Mouse (Mus musculus): Measurements from ENCODE around the gene Polg2. TPM values are rescaled to one million over a fixed set of nuclear protein-coding genes. Genes with fewer than 3 reads are reported as not detected.
"Not testable (repeated sequence)": the region's sequence is repeated elsewhere in the genome, so short reads cannot be mapped to it uniquely, and the experiment has no call there.

The Polg2 gene
- total and polyA plus RNA-seq, 2 experiments from 2014 or later = 10.0 to 10.5 TPM

DNA sequence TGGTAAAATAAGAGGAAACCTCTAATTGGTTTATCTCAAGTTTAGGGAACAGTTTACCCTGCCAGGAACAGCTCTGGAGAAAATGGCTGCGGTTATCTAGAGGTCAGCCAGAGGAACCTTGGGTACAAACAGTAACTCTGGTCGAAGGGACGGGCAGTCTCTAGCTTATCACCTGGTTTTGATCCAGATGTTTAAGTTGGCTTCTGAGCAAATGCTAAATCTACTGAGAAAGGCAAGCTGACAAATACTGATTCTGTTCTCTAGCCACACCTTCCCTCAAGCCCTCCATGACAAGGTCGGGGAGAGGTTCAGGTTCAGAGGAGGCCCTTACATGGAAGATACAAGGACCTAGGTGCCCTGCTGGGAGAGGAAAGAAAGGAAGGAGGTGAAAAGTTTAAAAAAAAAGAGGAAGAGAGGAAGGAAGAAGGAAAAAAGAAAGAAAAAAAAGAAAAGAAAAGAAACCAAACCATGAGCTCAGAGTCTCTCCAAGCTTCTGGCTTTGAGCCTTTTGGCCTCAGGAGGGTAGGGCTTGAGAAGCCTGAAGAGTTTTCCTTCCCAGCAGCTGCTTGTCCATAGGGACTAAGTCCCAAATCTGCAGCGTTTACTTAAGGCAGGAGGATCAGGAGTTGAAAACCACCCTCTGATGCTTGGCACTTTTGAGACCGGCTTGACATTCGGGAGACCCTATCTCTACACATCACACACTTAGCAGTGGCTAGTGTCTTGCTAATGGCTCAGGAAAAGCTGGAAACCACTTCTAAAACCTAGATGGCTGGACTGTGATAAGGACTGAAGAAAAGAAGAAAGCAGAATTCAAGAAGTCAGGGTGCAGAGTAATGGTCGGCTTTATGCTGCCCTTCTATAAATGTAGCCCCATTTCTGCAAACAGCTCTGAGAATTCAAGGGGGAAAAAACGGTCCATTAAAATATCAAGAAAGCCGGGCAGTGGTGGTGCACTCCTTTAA lies 50.7 kb downstream of the Polg2 start:
- ATAC-seq (no peak), DNase-seq (no peak)
- Histone ChIP-seq H3K36me3 (ENCODE audit: insufficient read depth) (no peaks in the 10 kb centered on the region), H3K4me3 (ENCODE audit: low read depth, low read length) (no peak overlapping the region), H3K27ac (ENCODE audit: low read depth, low read length) (no peak overlapping the region), H3K9me3 (ENCODE audit: low read length) (no peaks in the 10 kb centered on the region), H3K27me3 (ENCODE audit: insufficient read depth, low read length) (no peaks in the 10 kb centered on the region), H3K9ac (no peak overlapping the region), H3K4me1 (ENCODE audit: insufficient read depth) (no peaks in the 10 kb centered on the region), H3K4me2 (ENCODE audit: low read depth) (no peak overlapping the region)
- 84% methylated on average over 10 of the region's 10 CpGs for WGBS
- no peak for TF ChIP-seq CTCF (IDR thresholded peaks at IDR 0.05; ENCODE audit: low read depth)

DNA sequence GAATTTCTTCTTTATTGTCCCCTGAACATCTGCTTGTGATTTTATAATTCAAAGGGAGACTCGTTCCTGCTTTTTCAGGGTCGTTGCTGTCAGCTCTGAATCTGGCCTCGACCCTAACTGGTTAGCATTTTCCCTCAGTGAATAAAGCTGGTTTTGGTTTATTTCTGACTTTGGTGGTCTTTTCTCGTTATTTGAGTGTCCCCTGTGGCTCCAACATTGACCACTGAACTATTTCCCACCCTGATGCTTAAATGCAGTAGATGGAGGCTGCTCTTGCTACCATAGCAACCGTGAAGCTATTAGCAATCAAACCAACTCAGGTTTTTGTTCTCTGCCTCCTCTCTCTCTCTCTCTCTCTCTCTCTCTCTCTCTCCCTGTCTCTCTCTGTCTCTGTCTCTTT lies 51.4 kb downstream of the Polg2 start:
- DNase-seq = no peak
- no peak for ATAC-seq

DNA sequence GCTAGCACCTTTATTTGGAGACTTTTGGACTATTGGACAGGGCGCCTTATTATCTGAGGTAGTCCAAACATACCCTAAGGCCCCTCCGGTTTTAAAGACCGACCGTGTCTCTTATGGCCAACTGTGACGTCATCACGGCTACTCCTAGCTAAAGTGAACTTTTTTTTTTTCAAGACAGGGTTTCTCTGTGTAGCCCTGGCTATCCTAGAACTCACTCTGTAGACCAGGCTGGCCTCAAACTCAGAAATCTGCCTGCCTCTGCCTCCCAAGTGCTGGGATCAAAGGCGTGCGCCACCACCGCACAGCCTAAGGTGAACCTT lies 54.5 kb downstream of the Polg2 start:
- not testable (repeated sequence) for H3K27me3 ChIP-seq (ENCODE audit: insufficient read depth, low read length); H3K36me3 ChIP-seq (ENCODE audit: insufficient read depth); H3K4me1 ChIP-seq (ENCODE audit: insufficient read depth); H3K27ac ChIP-seq (ENCODE audit: low read depth, low read length); H3K4me2 ChIP-seq (ENCODE audit: low read depth); H3K4me3 ChIP-seq (ENCODE audit: low read depth, low read length); DNase-seq; ATAC-seq; H3K9me3 ChIP-seq (ENCODE audit: low read length); H3K9ac ChIP-seq
- 96% methylated on average over 9 of the region's 9 CpGs for WGBS

More for the DNA sequence above, 51.4 kb downstream of the Polg2 start:
- H3K4me1 ChIP-seq (ENCODE audit: insufficient read depth) = no peaks in the 10 kb centered on the region
- no peak overlapping the region for H3K4me3 ChIP-seq (ENCODE audit: low read depth, low read length)
- no peak for TF ChIP-seq CTCF (IDR thresholded peaks at IDR 0.05; ENCODE audit: low read depth)
- 33% methylated on average over 5 of the region's 5 CpGs for WGBS
- no peaks in the 10 kb centered on the region for H3K36me3 ChIP-seq (ENCODE audit: insufficient read depth)
- no peak overlapping the region for H3K27ac ChIP-seq (ENCODE audit: low read depth, low read length)
- H3K4me2 ChIP-seq (ENCODE audit: low read depth) = no peak overlapping the region
- no peaks in the 10 kb centered on the region for H3K27me3 ChIP-seq (ENCODE audit: insufficient read depth, low read length)
- H3K9ac ChIP-seq = no peak overlapping the region
- H3K9me3 ChIP-seq (ENCODE audit: low read length) = no peaks in the 10 kb centered on the region

DNA sequence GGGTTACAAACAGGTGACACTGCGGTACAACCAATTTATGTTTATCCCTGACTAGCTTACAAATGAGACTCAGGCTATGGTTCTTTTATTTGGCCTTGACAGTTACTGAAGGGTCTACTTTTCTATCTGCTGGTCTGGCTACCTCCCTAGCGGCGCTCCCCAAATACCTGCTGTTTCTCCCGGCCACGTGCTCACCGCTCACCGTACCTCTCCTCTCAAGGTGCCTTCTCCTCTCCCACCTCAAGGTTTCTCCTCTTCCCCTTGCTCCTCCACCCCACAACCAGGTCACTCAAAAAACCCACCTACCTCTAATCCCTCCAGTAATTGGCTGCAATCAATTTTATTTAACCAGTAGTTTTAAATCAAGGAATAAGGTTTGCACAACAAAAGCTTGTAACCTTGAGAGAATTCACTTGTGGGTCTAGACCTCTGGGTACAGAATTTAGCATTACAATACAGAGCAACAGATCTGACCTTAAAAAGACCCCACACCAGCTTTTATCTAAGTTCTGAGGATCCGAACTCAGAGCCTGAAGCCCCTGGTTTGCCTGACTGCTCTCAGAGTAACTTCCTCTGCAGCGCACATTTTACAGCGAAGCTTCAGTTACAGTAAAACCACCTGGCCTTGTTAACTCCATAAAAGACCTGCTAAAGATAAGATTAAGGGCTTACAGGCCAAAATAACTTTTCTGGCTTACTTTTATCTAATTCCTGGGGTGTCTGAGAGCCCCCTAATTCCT lies 55.0 kb downstream of the Polg2 start:
- ATAC-seq = no peak
- Histone ChIP-seq H3K27ac (ENCODE audit: low read depth, low read length) (no peak overlapping the region), H3K9ac (no peak overlapping the region), H3K36me3 (ENCODE audit: insufficient read depth) (no peaks in the 10 kb centered on the region), H3K4me1 (ENCODE audit: insufficient read depth) (no peaks in the 10 kb centered on the region), H3K27me3 (ENCODE audit: insufficient read depth, low read length) (no peaks in the 10 kb centered on the region), H3K4me2 (ENCODE audit: low read depth) (no peak overlapping the region), H3K4me3 (ENCODE audit: low read depth, low read length) (no peak overlapping the region), H3K9me3 (ENCODE audit: low read length) (no peaks in the 10 kb centered on the region)
- TF ChIP-seq CTCF (IDR thresholded peaks at IDR 0.05; ENCODE audit: low read depth) = no peak
- DNase-seq = no peak
- WGBS = 89% methylated on average over 10 of the region's 10 CpGs

DNA sequence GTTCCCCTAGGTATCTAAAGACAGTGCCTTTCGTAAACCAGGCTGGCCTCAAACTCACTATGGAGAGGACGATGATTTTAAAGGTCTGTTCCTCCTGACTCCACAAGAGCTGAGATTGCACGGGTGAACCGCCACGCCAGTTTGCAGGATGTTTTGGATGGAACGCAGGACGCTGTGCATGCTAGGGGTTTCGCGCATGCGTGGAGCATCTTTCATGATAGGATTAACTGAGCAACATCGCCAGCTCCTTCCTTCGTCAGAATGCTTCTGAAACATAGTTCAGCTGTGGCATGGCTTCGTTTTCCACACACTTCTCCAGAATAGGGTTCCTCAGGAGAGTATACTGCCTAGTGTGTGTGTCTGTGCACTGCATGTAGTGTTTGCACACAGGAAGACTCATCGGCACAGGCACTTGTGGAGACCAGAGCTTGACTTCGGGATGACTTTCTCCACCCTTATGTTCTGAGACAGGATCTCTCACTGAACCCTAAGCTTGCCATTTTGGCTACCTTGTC lies 55.7 kb downstream of the Polg2 start:
- H3K27ac ChIP-seq (ENCODE audit: low read depth, low read length) = no peak overlapping the region
- DNase-seq (peak; percentile 31), ATAC-seq (no peak)
- H3K9me3 ChIP-seq (ENCODE audit: low read length) = no peaks in the 10 kb centered on the region
- H3K4me2 ChIP-seq (ENCODE audit: low read depth) = no peak overlapping the region
- no peaks in the 10 kb centered on the region for H3K36me3 ChIP-seq (ENCODE audit: insufficient read depth)
- WGBS = 81% methylated on average over 15 of the region's 15 CpGs
- H3K27me3 ChIP-seq (ENCODE audit: insufficient read depth, low read length) = no peaks in the 10 kb centered on the region
- no peak overlapping the region for H3K9ac ChIP-seq
- no peak overlapping the region for H3K4me3 ChIP-seq (ENCODE audit: low read depth, low read length)
- no peaks in the 10 kb centered on the region for H3K4me1 ChIP-seq (ENCODE audit: insufficient read depth)
- no peak for TF ChIP-seq CTCF (IDR thresholded peaks at IDR 0.05; ENCODE audit: low read depth)

DNA sequence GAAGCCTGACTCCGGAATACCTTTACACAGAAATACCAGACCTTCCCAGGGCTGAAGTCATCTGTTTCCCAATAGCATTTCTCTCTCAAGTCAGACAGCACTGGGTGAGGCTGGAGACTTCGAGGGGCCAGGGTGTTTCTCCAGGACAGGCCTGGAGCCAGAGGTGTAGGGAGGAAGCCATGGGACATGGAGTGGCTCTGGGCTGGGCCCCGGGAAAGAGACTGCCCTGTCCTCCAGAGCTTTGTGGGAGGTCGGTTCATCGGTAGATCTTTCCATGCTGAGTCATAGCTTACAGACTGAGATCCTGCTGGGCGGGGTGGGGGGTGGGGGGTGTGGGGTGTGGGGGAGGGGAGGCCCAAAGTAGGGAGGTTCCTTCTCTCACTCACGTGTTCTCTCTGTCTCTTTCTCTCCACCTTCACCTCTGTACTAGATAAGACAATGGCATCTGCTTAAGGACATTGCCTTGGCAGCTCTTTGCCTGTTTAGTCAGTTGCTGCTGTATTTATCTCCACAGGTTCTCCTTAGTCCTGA lies 56.4 kb downstream of the Polg2 start:
- Histone ChIP-seq H3K9ac (no peak overlapping the region), H3K27ac (ENCODE audit: low read depth, low read length) (no peak overlapping the region), H3K9me3 (ENCODE audit: low read length) (no peaks in the 10 kb centered on the region), H3K4me1 (ENCODE audit: insufficient read depth) (no peaks in the 10 kb centered on the region), H3K4me3 (ENCODE audit: low read depth, low read length) (no peak overlapping the region), H3K4me2 (ENCODE audit: low read depth) (no peak overlapping the region), H3K27me3 (ENCODE audit: insufficient read depth, low read length) (no peaks in the 10 kb centered on the region), H3K36me3 (ENCODE audit: insufficient read depth) (no peaks in the 10 kb centered on the region)
- no peak for TF ChIP-seq CTCF (IDR thresholded peaks at IDR 0.05; ENCODE audit: low read depth)
- no peak for DNase-seq
- no peak for ATAC-seq
- WGBS = 40% methylated on average over 7 of the region's 7 CpGs

DNA sequence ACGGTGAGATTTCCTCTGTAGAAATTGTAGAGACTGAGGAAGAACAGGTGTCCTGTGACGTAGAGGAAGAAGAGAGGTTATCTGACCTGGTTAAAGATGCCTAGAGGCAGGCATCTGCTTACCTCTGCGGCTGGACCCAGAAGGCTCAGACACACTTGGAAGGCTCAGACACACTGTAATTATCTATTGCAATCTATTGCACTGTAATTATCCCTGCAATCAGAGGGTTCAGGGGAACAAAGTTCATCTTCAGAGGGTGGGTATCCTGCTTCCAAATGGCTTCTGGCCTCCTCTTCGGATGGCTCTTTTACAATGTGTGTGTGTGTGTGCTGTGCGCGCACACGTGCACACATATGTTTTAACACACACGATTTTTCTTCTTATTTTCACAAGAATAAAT lies 59.0 kb downstream of the Polg2 start:
- DNase-seq = no peak
- 87% methylated on average over 8 of the region's 8 CpGs for WGBS
- no peak for ATAC-seq

More for the DNA sequence above, 59.0 kb downstream of the Polg2 start:
- Histone ChIP-seq H3K4me2 (ENCODE audit: low read depth) (no peak overlapping the region), H3K4me3 (ENCODE audit: low read depth, low read length) (no peak overlapping the region), H3K4me1 (ENCODE audit: insufficient read depth) (no peaks in the 10 kb centered on the region), H3K9ac (no peak overlapping the region), H3K36me3 (ENCODE audit: insufficient read depth) (no peaks in the 10 kb centered on the region), H3K27me3 (ENCODE audit: insufficient read depth, low read length) (no peaks in the 10 kb centered on the region), H3K27ac (ENCODE audit: low read depth, low read length) (no peak overlapping the region), H3K9me3 (ENCODE audit: low read length) (no peaks in the 10 kb centered on the region)
- no peak for TF ChIP-seq CTCF (IDR thresholded peaks at IDR 0.05; ENCODE audit: low read depth)

Small RNA genes within 50 kb of the gene (microRNA-seq; reads per million reads assigned to microRNA genes)
- gene Gm25994 (0 reads per million in 2 experiments), gene Mir3064 (11.6 to 15.4 reads per million in 2 experiments)

Other genes starting within 250 kb of the Polg2 start
- 44.7 and 49.3 TPM in 2 replicates for gene Tex2, start 166.1 kb downstream of the Polg2 start, total RNA-seq (2014; rRNA removed)
- gene Tex2, start 166.1 kb downstream of the Polg2 start, polyA plus RNA-seq (2015; fragmentation: Nextera tagmentation; extraction: Ambion mirVana) = 17.5 and 23.0 TPM in 2 replicates
- gene Pecam1, start 28.9 kb downstream of the Polg2 start, total RNA-seq (2014; rRNA removed) = 14.4 and 22.4 TPM in 2 replicates
- 10.6 and 11.4 TPM in 2 replicates for gene Pecam1, start 28.9 kb downstream of the Polg2 start, polyA plus RNA-seq (2015; fragmentation: Nextera tagmentation; extraction: Ambion mirVana)
- gene Milr1, start 28.3 kb downstream of the Polg2 start, total RNA-seq (2014; rRNA removed) = 1.5 TPM in 1 of 2 replicates, not detected in the other
- 0.55 and 1.0 TPM in 2 replicates for gene Milr1, start 28.3 kb downstream of the Polg2 start, polyA plus RNA-seq (2015; fragmentation: Nextera tagmentation; extraction: Ambion mirVana)
- gene Ddx5, start 9.6 kb upstream of the Polg2 start, total RNA-seq (2014; rRNA removed) = 462 and 530 TPM in 2 replicates
- 274 and 306 TPM in 2 replicates for gene Ddx5, start 9.6 kb upstream of the Polg2 start, polyA plus RNA-seq (2015; fragmentation: Nextera tagmentation; extraction: Ambion mirVana)
- gene Cep95, start 9.7 kb upstream of the Polg2 start, total RNA-seq (2014; rRNA removed) = 13.8 and 15.8 TPM in 2 replicates
- 4.7 and 6.9 TPM in 2 replicates for gene Cep95, start 9.7 kb upstream of the Polg2 start, polyA plus RNA-seq (2015; fragmentation: Nextera tagmentation; extraction: Ambion mirVana)
- gene Smurf2, start 141.2 kb upstream of the Polg2 start, total RNA-seq (2014; rRNA removed) = 44.3 and 46.1 TPM in 2 replicates
- 6.6 and 7.4 TPM in 2 replicates for gene Smurf2, start 141.2 kb upstream of the Polg2 start, polyA plus RNA-seq (2015; fragmentation: Nextera tagmentation; extraction: Ambion mirVana)
- gene Kpna2, start 220.0 kb upstream of the Polg2 start, total RNA-seq (2014; rRNA removed) = 75.5 and 83.5 TPM in 2 replicates
- gene Kpna2, start 220.0 kb upstream of the Polg2 start, polyA plus RNA-seq (2015; fragmentation: Nextera tagmentation; extraction: Ambion mirVana) = 100 and 102 TPM in 2 replicates
- 8.7 and 9.7 TPM in 2 replicates for gene 1810010H24Rik, start 246.1 kb upstream of the Polg2 start, total RNA-seq (2014; rRNA removed)
- gene 1810010H24Rik, start 246.1 kb upstream of the Polg2 start, polyA plus RNA-seq (2015; fragmentation: Nextera tagmentation; extraction: Ambion mirVana) = 9.5 and 10.0 TPM in 2 replicates